Mouse (Mus musculus): ENCODE data around the gene Miip. TPM values are rescaled to one million over a fixed set of nuclear protein-coding genes. Genes with fewer than 3 reads are reported as not detected.

Miip gene
- polyA plus RNA-seq, 1 experiment from 2014 or later, result 25.5 TPM

DNA sequence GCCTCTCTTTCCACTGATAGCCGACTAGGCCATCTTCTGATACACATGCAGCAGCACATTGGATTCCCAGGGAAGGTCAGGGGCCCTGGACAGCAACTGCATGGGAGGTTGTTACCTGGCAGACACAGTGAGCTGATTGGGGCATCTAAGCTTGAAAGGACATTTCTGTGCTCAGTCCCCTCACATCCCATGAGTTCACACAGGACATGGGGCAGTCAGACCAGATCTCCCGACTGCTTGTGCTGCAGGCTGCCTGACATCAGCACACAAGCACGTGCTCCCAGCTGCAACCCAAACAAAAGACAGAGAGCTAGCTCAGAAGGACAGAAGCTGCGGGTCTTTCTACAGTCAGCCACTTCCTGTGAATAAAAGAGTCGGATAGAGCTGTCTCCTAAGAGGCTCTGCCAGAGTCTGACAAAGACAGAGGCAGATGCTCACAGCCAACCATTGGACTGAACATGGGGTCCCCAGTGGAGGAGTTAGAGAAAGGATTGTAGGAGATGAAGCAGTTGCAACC is 55.3 kb downstream of the Miip start:
- Histone ChIP-seq H3K27me3 (ENCODE audit: control insufficient read depth, insufficient read depth, low read length) (no peaks in the 10 kb centered on the region), H3K9ac (no peak overlapping the region), H3K9me3 (ENCODE audit: control insufficient read depth, low read length) (peaks cover 13% of the 10 kb centered on the region; the same call in 1 of the 2 replicates), H3K4me3 (replicated peaks; ENCODE audit: low read length) (no peak overlapping the region), H3K36me3 (replicated peaks; ENCODE audit: control insufficient read depth, insufficient read depth) (no peaks in the 10 kb centered on the region), H3K4me2 (replicated peaks) (no peak overlapping the region), H3K27ac (no peak overlapping the region), H3K4me1 (replicated peaks; ENCODE audit: control insufficient read depth, insufficient read depth, low read length) (no peaks in the 10 kb centered on the region)
- DNase-seq (ENCODE audit: low spot score) (no peak), ATAC-seq (ENCODE audit: low FRiP score) (peak; percentile 51; the same call in 1 of the 2 replicates)
- 47% methylated on average over 5 of the region's 5 CpGs for WGBS

Other genes with a start within 250 kb of the Miip start
- gene Zfp979, start 226.3 kb downstream of the Miip start, polyA plus RNA-seq (2014; fragmentation: Nextera tagmentation; extraction: Ambion mirVana), result 2.9 and 3.8 TPM in 2 replicates
- gene Zfp534, start 166.3 kb downstream of the Miip start, polyA plus RNA-seq (2014; fragmentation: Nextera tagmentation; extraction: Ambion mirVana), result not detected in 2 replicates
- gene Zfp984, start 59.0 kb downstream of the Miip start, polyA plus RNA-seq (2014; fragmentation: Nextera tagmentation; extraction: Ambion mirVana), result 4.8 and 6.1 TPM in 2 replicates
- gene Zfp933, start 20.4 kb downstream of the Miip start, polyA plus RNA-seq (2014; fragmentation: Nextera tagmentation; extraction: Ambion mirVana), result 7.2 and 7.3 TPM in 2 replicates
- gene Fv1, start 163 bp upstream of the Miip start, polyA plus RNA-seq (2014; fragmentation: Nextera tagmentation; extraction: Ambion mirVana), result 7.2 and 11.3 TPM in 2 replicates
- 83.4 and 91.6 TPM in 2 replicates for gene Mfn2, start 35.9 kb upstream of the Miip start, polyA plus RNA-seq (2014; fragmentation: Nextera tagmentation; extraction: Ambion mirVana)
- 25.3 and 28.1 TPM in 2 replicates for gene Plod1, start 68.0 kb upstream of the Miip start, polyA plus RNA-seq (2014; fragmentation: Nextera tagmentation; extraction: Ambion mirVana)
- 15.8 and 19.4 TPM in 2 replicates for gene 2510039O18Rik, start 72.1 kb upstream of the Miip start, polyA plus RNA-seq (2014; fragmentation: Nextera tagmentation; extraction: Ambion mirVana)
- gene Nppb, start 117.0 kb upstream of the Miip start, polyA plus RNA-seq (2014; fragmentation: Nextera tagmentation; extraction: Ambion mirVana), result 0.25 TPM in 1 of 2 replicates, not detected in the other
- 2.4 TPM in 2 replicates for gene Nppa, start 131.9 kb upstream of the Miip start, polyA plus RNA-seq (2014; fragmentation: Nextera tagmentation; extraction: Ambion mirVana)
- gene Clcn6, start 170.0 kb upstream of the Miip start, polyA plus RNA-seq (2014; fragmentation: Nextera tagmentation; extraction: Ambion mirVana), result 24.8 and 28.7 TPM in 2 replicates
- 17.4 and 18.7 TPM in 2 replicates for gene Mthfr, start 170.3 kb upstream of the Miip start, polyA plus RNA-seq (2014; fragmentation: Nextera tagmentation; extraction: Ambion mirVana)
- 5.3 and 6.6 TPM in 2 replicates for gene Agtrap, start 219.2 kb upstream of the Miip start, polyA plus RNA-seq (2014; fragmentation: Nextera tagmentation; extraction: Ambion mirVana)

Measured in hindbrain, embryonic 14.5 days (tissue).